Mouse (Mus musculus) layer of hippocampus, adult 9-11 months (tissue): ENCODE results near the gene Gpr108.

Source experiments
- DNase-seq: peaks from one replicate; pipeline ENCODE4 v3.0.0; 2022

The Gpr108 gene

GRCm38 (mm10) chr17:57243650-57244370 lies 4.4 kb downstream of the Gpr108 start:
- DNase-seq, result no peak

GRCm38 (mm10) chr17:57237181-57237580 lies 11.1 kb downstream of the Gpr108 start:
- no peak for DNase-seq

GRCm38 (mm10) chr17:57235803-57236202 lies 12.4 kb downstream of the Gpr108 start:
- no peak for DNase-seq

- DNase-seq, result no peak
These were observed 13.9 kb downstream of the Gpr108 start for GRCm38 (mm10) chr17:57234254-57234928.

GRCm38 (mm10) chr17:57233038-57233437 lies 15.2 kb downstream of the Gpr108 start:
- DNase-seq, result no peak

- no peak for DNase-seq
These were observed 16.0 kb downstream of the Gpr108 start for GRCm38 (mm10) chr17:57232200-57232599.

- no peak for DNase-seq
These were observed 16.9 kb downstream of the Gpr108 start for GRCm38 (mm10) chr17:57231321-57231771.

GRCm38 (mm10) chr17:57230728-57231125 lies 17.5 kb downstream of the Gpr108 start:
- DNase-seq, result no peak

GRCm38 (mm10) chr17:57229851-57230727 lies 18.2 kb downstream of the Gpr108 start:
- no peak for DNase-seq

GRCm38 (mm10) chr17:57228873-57229272 lies 19.4 kb downstream of the Gpr108 start:
- DNase-seq, result no peak

GRCm38 (mm10) chr17:57228014-57228413 lies 20.2 kb downstream of the Gpr108 start, which contains the start of gene C3:
C3 (minus strand) TSS chr17:57228136.
- no peak for DNase-seq

GRCm38 (mm10) chr17:57227468-57227867 lies 20.8 kb downstream of the Gpr108 start:
- no peak for DNase-seq

GRCm38 (mm10) chr17:57223313-57223712 lies 24.9 kb downstream of the Gpr108 start:
- DNase-seq, result no peak

- no peak for DNase-seq
These were observed 26.3 kb downstream of the Gpr108 start for GRCm38 (mm10) chr17:57221911-57222310.

- no peak for DNase-seq
These were observed 28.4 kb downstream of the Gpr108 start for GRCm38 (mm10) chr17:57219884-57220207.

GRCm38 (mm10) chr17:57219167-57219883 lies 28.9 kb downstream of the Gpr108 start:
- DNase-seq, result peak; percentile 34

- DNase-seq, result no peak
These were observed 29.8 kb downstream of the Gpr108 start for GRCm38 (mm10) chr17:57218335-57218900.

GRCm38 (mm10) chr17:57214676-57215387 lies 33.4 kb downstream of the Gpr108 start:
- DNase-seq, result no peak

GRCm38 (mm10) chr17:57211501-57211900 lies 36.7 kb downstream of the Gpr108 start:
- no peak for DNase-seq

- DNase-seq, result no peak
These were observed 38.9 kb downstream of the Gpr108 start for GRCm38 (mm10) chr17:57209330-57209729.

- DNase-seq, result no peak
These were observed 40.3 kb downstream of the Gpr108 start for GRCm38 (mm10) chr17:57207938-57208337.
